Mouse (Mus musculus): ENCODE results near the gene P3h1. TPM values are rescaled to one million over a fixed set of nuclear protein-coding genes. Genes with fewer than 3 reads are reported as not detected.

The P3h1 gene
- polyA plus RNA-seq, 1 experiment from 2014 or later, result 8.3 TPM

DNA sequence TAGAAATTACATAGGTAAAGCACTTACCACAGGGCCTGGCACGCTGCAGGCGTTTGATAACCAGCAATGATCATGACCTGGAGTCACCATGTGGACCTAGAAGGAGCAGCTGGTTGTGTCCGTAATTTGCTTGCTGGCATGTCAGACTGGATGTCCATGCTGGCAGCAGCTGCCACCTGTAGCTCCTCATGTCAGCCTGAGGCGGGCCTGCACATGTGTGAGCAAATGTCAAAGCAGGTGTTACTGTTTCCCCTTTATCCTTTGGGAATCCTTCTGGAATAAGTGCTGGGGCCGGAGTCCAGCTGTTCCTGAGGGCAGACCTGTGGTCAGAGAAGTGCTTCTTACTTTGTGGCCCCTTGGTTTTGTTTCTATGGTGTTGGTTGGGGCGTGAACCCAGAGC, 34.6 kb upstream of the P3h1 start:
- Histone ChIP-seq H3K27me3 (no peaks in the 10 kb centered on the region), H3K4me2 (replicated peaks) (no peak overlapping the region; the same call in 1 of the 2 replicates), H3K9ac (replicated peaks) (no peak overlapping the region), H3K9me3 (no peaks in the 10 kb centered on the region), H3K36me3 (peaks cover 11% of the 10 kb centered on the region), H3K27ac (replicated peaks) (no peak overlapping the region), H3K4me1 (peaks cover 26% of the 10 kb centered on the region), H3K4me3 (no peak overlapping the region)
- 89% methylated on average over 6 of the region's 6 CpGs for WGBS
- ATAC-seq (replicated peaks), result no peak

DNA sequence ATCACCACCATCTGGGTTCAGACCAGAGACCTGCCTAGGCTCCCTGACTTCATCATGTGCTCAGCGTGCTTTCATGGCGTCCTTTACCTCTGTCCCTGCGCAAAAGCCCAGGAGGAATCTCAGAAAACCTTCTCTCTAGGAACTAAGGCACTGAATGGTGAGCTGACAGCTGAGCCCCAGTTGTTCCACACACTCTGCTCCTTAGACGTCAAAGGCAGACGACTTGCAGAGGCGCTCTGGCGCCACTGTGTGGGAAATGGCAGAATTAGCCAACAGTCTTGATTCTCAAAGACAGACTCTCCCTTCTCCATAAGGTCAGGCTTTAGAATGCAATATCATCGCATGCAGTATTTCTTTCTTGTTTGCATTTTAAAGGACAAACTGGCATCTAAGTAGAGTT, 28.0 kb upstream of the P3h1 start:
- Histone ChIP-seq H3K4me3 (no peak overlapping the region), H3K4me2 (replicated peaks) (no peak overlapping the region), H3K4me1 (no peaks in the 10 kb centered on the region), H3K9ac (replicated peaks) (no peak overlapping the region), H3K27me3 (no peaks in the 10 kb centered on the region), H3K9me3 (no peaks in the 10 kb centered on the region), H3K27ac (replicated peaks) (no peak overlapping the region), H3K36me3 (peaks cover 11% of the 10 kb centered on the region)
- WGBS, result 18% methylated on average over 8 of the region's 8 CpGs
- ATAC-seq (replicated peaks), result peak; percentile 62

DNA sequence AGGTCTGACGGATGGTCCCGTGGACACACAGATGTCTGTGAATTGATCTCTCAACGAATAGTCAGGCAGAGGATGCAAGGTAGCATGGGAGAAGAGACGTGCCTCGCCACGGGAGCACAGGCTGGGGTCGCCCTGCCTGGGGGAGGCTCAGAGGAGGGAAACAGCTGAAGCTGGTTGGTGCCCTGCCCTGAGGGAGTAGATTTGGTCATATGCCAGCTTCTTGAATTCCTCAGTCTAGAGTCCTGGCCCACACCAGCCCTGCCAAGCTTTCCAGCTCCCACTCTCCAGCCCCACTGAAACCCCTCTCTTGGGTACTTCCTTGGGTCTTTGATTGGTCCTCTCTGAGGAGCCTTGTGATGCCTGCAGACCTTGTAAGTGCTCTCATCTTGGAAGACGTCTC, 16.0 kb upstream of the P3h1 start:
- Histone ChIP-seq H3K36me3 (no peaks in the 10 kb centered on the region), H3K4me1 (no peaks in the 10 kb centered on the region), H3K9me3 (no peaks in the 10 kb centered on the region), H3K27me3 (no peaks in the 10 kb centered on the region), H3K4me3 (no peak overlapping the region), H3K27ac (replicated peaks) (no peak overlapping the region), H3K9ac (replicated peaks) (no peak overlapping the region), H3K4me2 (replicated peaks) (no peak overlapping the region)
- 78% methylated on average over 8 of the region's 8 CpGs for WGBS
- ATAC-seq (replicated peaks), result 0 out of 2 replicates have a peak, but pooled peaks have one; percentile 57

DNA sequence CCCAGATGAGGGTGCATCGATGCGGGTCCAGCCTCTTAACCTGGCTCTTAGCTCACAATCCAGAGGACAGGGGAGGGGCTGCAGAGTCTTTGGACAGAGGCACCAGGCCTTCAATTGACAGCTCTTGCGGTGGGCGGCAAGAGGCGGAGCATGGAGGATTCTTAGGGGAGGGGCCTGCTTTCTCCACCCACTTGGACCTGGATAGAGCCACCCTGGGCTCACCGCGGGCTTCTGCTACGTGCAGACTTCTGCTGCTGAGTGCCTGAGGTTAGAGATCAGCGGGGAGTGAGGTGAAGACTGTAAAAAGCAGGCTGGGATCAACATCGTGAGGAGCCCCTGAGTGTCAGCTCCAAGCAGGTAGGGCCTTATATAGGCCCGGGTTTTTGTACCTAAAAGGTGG, 14.5 kb upstream of the P3h1 start, which contains the start of gene Tmem269:
Gene Tmem269, minus strand, starts transcription at position 49 of the 400 bp plus-strand sequence.
- no peaks in the 10 kb centered on the region for H3K9me3 ChIP-seq
- WGBS, result 8% methylated on average over 11 of the region's 11 CpGs
- ATAC-seq (replicated peaks), result no peak
- no peaks in the 10 kb centered on the region for H3K36me3 ChIP-seq
- H3K9ac ChIP-seq (replicated peaks), result no peak within 1 kb of the TSS
- H3K27me3 ChIP-seq, result no peaks in the 10 kb centered on the region
- H3K27ac ChIP-seq (replicated peaks), result no peak within 1 kb of the TSS
- no peak within 1 kb of the TSS for H3K4me2 ChIP-seq (replicated peaks)
- H3K4me3 ChIP-seq, result no peak within 1 kb of the TSS
- no peaks in the 10 kb centered on the region for H3K4me1 ChIP-seq

DNA sequence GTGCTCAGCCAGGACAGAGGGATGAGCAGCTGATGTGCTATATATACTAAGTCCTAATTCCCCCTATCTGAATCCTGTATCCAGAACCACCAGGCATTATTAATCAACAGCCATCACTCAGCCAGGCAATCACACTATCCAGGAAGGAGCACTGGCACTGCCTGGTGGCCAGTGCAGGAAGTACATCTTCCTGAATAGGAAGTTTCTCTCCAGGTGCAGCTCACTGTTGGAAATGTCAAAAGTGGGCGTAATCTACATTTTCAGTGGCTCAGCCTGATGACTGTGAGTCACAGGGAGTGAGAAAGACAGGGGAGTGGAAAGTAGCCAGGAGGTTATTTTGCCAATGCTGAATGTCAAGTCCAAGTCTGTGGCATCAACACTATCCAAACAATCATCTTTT, 9.0 kb upstream of the P3h1 start:
- no peak overlapping the region for H3K27ac ChIP-seq (replicated peaks)
- no peaks in the 10 kb centered on the region for H3K27me3 ChIP-seq
- no peak overlapping the region for H3K9ac ChIP-seq (replicated peaks)
- H3K9me3 ChIP-seq, result no peaks in the 10 kb centered on the region
- ATAC-seq (replicated peaks), result no peak
- no peak overlapping the region for H3K4me2 ChIP-seq (replicated peaks)
- no peak overlapping the region for H3K4me3 ChIP-seq
- H3K4me1 ChIP-seq, result no peaks in the 10 kb centered on the region
- peaks cover 34% of the 10 kb centered on the region for H3K36me3 ChIP-seq
- WGBS, result 87% methylated on average over 1 of the region's 1 CpGs

DNA sequence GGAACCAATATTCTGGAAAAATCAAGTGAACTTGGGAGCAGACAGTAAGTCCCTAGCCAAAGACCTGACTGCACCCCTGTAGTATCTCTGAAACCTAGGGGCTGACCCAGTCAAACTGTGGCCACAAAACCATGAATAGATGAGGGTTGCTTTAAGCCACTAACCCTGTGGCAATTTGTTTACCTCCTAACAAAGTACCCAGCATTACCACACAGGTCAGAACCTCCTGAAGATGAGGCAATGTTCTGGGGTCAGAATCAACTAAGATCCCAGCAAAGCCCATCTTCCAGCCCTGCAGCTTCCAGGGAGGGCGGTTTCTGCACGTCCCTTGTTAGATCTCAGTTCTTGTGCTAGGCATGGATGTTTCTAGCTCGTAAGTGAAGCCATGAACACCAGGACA, 8.2 kb upstream of the P3h1 start:
- Histone ChIP-seq H3K4me2 (replicated peaks) (no peak overlapping the region), H3K4me1 (no peaks in the 10 kb centered on the region), H3K9me3 (no peaks in the 10 kb centered on the region), H3K4me3 (no peak overlapping the region), H3K27me3 (no peaks in the 10 kb centered on the region), H3K27ac (replicated peaks) (no peak overlapping the region), H3K36me3 (peaks cover 34% of the 10 kb centered on the region), H3K9ac (replicated peaks) (no peak overlapping the region)
- WGBS, result 95% methylated on average over 3 of the region's 3 CpGs
- ATAC-seq (replicated peaks), result no peak

DNA sequence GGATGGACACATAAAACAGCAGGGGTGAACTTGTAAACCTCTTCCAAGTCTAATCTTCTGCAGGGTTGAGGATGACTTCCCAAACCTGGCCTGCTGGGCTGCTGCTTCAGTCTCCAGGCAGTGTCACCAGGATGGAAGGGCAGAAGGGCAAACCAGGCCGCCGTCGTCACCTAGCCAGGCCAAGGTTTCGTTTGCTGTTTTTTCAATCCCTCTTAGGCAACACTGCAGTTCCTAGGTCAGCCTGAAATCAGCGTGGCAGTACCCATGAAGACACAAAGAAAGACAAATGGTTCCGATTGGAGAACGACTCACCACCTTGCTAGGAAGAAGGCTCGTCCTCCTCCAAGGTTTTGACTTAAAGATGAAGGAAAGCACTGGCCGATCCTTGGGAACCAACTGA, 7.0 kb upstream of the P3h1 start:
- 92% methylated on average over 9 of the region's 9 CpGs for WGBS
- no peak for ATAC-seq (replicated peaks)

DNA sequence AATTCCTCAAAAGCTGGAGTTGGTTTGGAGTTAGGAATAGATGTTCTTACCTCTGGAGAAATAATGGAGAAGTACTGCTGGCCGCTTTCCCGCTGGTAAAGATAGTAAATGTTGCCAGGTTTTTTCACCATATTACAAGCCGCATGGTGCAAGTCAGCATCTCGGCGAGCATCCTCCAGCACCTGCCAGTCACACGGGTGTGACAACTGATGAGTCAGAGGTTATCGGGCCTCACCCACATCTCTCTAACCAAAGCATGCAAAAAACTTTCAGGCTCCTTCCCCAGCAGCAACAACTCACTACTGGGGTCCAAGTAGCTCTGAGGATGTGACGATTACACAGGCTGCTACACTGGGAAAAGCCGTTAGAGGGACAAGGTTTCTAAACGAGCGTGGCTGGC, 6.0 kb upstream of the P3h1 start:
- 92% methylated on average over 11 of the region's 11 CpGs for WGBS
- Histone ChIP-seq H3K4me3 (no peak overlapping the region), H3K27ac (replicated peaks) (no peak overlapping the region), H3K36me3 (peaks cover 34% of the 10 kb centered on the region), H3K9ac (replicated peaks) (no peak overlapping the region), H3K27me3 (no peaks in the 10 kb centered on the region), H3K4me2 (replicated peaks) (no peak overlapping the region), H3K4me1 (peaks cover 6% of the 10 kb centered on the region), H3K9me3 (no peaks in the 10 kb centered on the region)
- ATAC-seq (replicated peaks), result no peak

More for the DNA sequence above, 7.0 kb upstream of the P3h1 start:
- Histone ChIP-seq H3K9ac (replicated peaks) (no peak overlapping the region), H3K4me1 (no peaks in the 10 kb centered on the region), H3K36me3 (peaks cover 34% of the 10 kb centered on the region), H3K27me3 (no peaks in the 10 kb centered on the region), H3K27ac (replicated peaks) (no peak overlapping the region), H3K4me3 (no peak overlapping the region), H3K9me3 (no peaks in the 10 kb centered on the region), H3K4me2 (replicated peaks) (no peak overlapping the region)

DNA sequence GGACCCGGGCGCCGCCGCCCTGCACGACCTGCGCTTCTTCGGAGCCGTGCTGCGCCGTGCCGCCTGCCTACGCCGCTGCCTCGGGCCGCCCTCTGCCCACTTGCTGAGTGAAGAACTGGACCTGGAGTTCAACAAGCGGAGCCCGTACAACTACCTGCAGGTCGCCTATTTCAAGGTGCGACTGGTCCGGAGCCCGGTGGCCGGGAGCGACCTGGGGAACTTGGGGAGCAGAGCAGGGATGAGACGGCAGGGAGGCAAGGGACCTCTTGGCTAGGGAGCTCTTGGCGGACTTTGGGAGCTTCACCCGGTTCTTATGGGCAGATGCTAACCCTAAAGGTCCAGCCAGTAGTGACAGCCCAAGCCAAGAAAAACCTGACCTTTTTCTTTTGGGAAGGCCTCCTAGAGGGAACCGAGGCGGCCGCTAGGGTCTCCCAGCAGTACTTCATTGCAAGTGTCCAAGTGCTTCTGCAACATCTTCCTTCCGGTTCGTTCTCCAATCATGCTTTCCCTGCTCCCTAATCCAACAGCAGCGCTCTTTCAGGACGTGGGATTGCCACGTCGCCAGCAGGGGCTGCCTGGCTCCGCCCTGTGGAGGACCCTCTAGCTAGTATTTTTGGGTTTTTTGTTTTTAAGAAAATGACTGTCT, 664 bp downstream of the P3h1 start:
- peak; percentile 67 for ATAC-seq (replicated peaks)
- Histone ChIP-seq H3K9ac (replicated peaks) (peak overlapping the region; percentile 77), H3K36me3 (peaks cover 13% of the 10 kb centered on the region), H3K4me3 (peak overlapping the region; percentile 95), H3K4me1 (peaks cover 22% of the 10 kb centered on the region), H3K4me2 (replicated peaks) (peak overlapping the region; percentile 96), H3K27me3 (no peaks in the 10 kb centered on the region), H3K9me3 (no peaks in the 10 kb centered on the region), H3K27ac (replicated peaks) (peak overlapping the region; percentile 72)
- WGBS, result 0% methylated on average over 36 of the region's 36 CpGs

DNA sequence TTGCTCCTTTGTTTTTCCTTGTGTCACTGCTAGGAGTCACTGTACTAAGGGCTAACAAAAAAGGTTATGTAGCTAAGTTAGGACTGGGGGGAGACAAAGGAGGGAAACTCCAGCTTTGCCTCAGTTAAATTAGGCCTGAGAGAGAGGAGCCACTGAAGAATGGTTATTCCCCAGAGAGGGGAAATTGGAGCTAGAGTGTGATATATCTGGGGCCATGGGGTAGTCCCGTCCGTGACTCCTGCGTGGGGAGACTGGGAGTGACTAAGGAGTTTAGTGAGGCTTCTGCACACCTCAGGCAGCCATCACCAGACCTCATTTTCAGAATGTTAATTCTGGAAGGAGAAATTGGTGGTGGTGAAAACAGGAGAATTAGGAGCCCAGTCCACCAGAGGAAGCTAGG, 1.6 kb downstream of the P3h1 start:
- Histone ChIP-seq H3K4me3 (peak overlapping the region; percentile 95), H3K4me2 (replicated peaks) (peak overlapping the region; percentile 96), H3K4me1 (peaks cover 23% of the 10 kb centered on the region), H3K27me3 (no peaks in the 10 kb centered on the region), H3K9me3 (no peaks in the 10 kb centered on the region), H3K9ac (replicated peaks) (no peak overlapping the region), H3K36me3 (peaks cover 13% of the 10 kb centered on the region), H3K27ac (replicated peaks) (no peak overlapping the region)
- 90% methylated on average over 3 of the region's 3 CpGs for WGBS
- ATAC-seq (replicated peaks), result no peak

DNA sequence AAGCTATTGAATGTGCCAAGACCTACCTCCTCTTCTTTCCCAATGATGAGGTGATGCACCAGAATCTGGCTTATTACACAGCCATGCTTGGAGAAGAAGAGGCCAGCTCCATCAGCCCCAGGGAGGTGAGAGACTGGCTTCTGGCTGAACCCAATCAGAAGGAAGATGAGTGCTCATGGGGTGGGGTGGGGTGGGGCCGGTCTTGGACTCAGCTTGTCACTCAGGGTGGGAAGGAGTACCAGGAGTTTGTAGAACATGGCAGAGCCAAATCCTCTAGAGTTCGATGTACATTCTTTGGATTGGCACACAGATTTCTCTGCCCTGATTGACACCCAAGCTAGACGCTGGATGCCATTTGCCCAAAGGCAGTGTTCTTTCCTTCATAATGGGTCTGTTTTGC, 5.9 kb downstream of the P3h1 start:
- no peaks in the 10 kb centered on the region for H3K27me3 ChIP-seq
- peak; percentile 26; the same call in 1 of the 2 replicates for ATAC-seq (replicated peaks)

DNA sequence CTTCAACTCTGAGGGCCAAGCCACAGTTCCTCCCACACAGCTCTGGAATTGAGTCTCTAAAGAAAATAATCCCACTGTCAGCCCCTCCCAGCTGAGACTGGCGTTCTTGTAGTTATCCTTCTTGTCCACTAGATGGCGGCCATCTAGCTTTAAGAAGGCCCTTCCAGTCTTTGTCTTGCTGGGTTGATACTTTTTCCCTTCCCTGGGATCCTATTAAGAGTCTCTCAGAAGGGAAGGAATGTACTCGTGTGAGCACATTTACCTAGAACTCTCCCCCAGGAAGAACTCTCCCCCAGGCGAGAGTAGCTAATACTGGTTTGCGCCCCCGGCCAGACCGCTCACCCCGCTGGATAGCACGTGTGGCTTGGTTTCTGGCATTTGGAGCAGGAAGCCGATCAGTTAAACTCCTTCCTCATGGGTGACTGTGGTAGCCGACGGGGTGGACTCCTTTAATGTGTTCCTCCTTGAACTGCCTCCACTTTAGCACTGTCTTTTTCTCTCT, 6.5 kb downstream of the P3h1 start:
- Histone ChIP-seq H3K4me1 (peaks cover 14% of the 10 kb centered on the region), H3K9ac (replicated peaks) (peak overlapping the region; percentile 19; the same call in 1 of the 2 replicates), H3K27me3 (no peaks in the 10 kb centered on the region), H3K4me2 (replicated peaks) (no peak overlapping the region; the same call in 1 of the 2 replicates), H3K9me3 (no peaks in the 10 kb centered on the region), H3K4me3 (no peak overlapping the region), H3K27ac (replicated peaks) (peak overlapping the region; percentile 81), H3K36me3 (peaks cover 30% of the 10 kb centered on the region)
- WGBS, result 35% methylated on average over 12 of the region's 12 CpGs
- ATAC-seq (replicated peaks), result peak; percentile 55

More for the DNA sequence above, 5.9 kb downstream of the P3h1 start:
- Histone ChIP-seq H3K9me3 (no peaks in the 10 kb centered on the region), H3K9ac (replicated peaks) (no peak overlapping the region), H3K36me3 (peaks cover 25% of the 10 kb centered on the region), H3K4me1 (peaks cover 19% of the 10 kb centered on the region), H3K27ac (replicated peaks) (peak overlapping the region; percentile 28; the same call in 1 of the 2 replicates), H3K4me3 (no peak overlapping the region), H3K4me2 (replicated peaks) (no peak overlapping the region)
- WGBS, result 71% methylated on average over 3 of the region's 3 CpGs

DNA sequence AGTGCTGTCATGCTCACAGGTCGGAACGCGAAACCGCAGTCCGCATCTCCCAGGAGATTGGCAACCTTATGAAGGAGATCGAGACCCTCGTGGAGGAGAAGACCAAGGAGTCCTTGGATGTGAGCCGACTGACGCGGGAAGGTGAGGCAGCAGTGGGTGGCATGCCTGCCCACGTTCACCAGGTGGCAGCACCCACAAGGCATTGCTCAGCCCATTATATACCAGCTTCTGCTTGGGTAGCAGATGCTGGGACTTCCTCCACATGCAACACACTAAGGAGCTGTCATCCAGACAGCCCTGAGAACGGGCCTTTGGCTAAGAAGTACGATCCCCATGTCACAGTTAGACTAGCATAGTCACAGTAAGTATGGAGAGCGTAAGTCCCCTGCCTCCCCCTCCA, 8.9 kb downstream of the P3h1 start:
- H3K9me3 ChIP-seq, result no peaks in the 10 kb centered on the region
- no peak overlapping the region for H3K4me3 ChIP-seq
- peaks cover 25% of the 10 kb centered on the region for H3K4me1 ChIP-seq
- H3K9ac ChIP-seq (replicated peaks), result no peak overlapping the region
- no peaks in the 10 kb centered on the region for H3K27me3 ChIP-seq
- peak; percentile 26; the same call in 1 of the 2 replicates for ATAC-seq (replicated peaks)
- no peak overlapping the region for H3K4me2 ChIP-seq (replicated peaks)
- peaks cover 33% of the 10 kb centered on the region for H3K36me3 ChIP-seq
- WGBS, result 84% methylated on average over 14 of the region's 14 CpGs
- H3K27ac ChIP-seq (replicated peaks), result no peak overlapping the region
